Mouse (Mus musculus) heart, postnatal 0 days (tissue): ENCODE measurements around the gene Tfip11.

ENCODE experiments used
- CTCF ChIP-seq: IDR thresholded peaks from 2 replicates; pipeline ENCODE4 v1.5.1; 2016; ENCODE audit warnings: antibody characterized with exemption, control low read depth, low read depth
- EP300 ChIP-seq: IDR thresholded peaks from 2 replicates; pipeline ENCODE4 v1.6.1; 2016; ENCODE audit warnings: antibody characterized with exemption, low read depth

DNA sequence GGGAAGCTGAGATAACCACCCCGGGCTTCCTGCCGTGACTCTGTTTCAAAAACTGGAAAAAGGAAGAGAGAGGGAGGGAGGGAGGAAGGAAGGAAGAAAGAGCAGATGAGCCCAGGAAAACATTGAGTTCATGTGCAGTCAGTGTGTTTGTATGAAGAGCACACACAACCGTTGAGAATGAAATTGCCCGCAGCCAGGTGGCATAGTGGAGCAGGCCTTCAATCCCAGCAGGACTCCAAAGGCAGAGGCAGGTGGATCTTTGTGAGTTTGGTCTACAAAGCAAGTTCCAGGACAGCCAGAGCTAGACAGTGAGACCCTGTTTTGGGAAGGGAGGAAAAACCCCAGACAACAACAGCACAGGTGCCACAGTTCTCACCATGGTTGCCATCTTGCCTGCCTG, 41.2 kb downstream of the Tfip11 start:
- no peak for TF ChIP-seq CTCF
- TF ChIP-seq EP300 = no peak
